Mouse (Mus musculus): ENCODE results near the gene Tut1.

DNA sequence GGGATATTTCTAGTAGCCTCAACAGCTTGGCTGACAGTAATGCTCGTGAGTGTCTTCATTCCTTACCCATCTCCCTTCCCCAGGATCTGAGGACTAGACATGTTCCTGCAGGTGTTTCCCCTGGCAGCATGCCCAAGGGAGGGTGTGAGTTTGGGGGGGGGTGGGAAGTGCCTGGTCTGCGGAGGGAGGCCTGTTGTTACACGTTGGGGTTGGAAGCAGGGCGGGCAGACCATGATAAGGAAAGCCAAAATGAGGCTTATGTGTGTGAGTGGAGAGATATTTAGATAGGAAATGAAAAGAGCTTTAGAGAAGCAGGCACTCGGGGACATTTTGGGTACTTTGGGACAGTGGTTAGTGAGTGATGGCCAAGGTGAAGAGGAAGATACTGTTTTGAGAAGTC, 9.6 kb upstream of the Tut1 start:
- TF ChIP-seq CTCF (IDR thresholded peaks at IDR 0.05; ENCODE audit: borderline replicate concordance, insufficient read depth, low read depth, low read length) (no peak), POLR2A (IDR thresholded peaks at IDR 0.05; ENCODE audit: borderline replicate concordance, insufficient read depth, low read length) (no peak)
